10 mouse cellular contexts compared by ENCODE assay signal in the genomic region with DNA sequence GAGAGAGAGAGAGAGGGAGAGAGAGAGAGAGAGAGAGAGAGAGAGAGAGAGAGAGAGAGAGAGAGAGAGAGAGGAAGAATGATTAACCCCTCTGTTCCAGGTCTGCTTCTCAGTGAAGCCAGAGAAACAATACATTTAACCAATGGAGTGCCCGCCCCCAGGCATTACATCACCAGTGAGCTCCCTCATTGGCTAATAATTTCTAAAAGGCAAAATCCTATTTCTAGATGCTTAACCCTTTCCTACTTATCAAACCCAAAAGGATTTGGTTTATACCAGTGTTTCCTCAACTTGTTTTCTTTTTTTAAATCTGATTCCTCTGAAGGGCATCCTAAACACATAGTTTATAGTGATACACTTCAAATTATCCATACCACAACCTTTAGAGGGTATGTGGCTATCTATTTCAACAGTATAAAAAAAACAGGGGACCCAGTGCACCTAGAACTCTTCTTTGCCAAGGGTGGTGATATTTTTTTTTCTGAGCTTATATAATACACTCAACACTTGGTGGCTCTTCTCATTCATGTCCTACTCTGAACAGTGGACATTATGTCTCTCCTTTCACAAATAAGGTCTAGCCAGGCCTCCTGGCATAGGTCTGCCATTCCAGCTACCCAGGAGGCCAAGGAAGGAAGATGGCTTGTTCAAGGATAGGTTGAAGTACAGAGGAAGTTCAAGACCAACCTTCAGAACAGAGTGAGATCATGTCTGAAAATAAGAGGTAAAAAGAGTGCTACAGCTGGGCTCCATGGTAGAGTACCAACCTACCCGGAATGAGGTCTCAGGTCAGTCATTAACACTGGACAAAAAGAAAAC. TPM values are rescaled to one million over a fixed set of nuclear protein-coding genes. Genes with fewer than 3 reads are reported as not detected.
A peak's percentile ranks its signal among the peaks of the same experiment; 100 is the strongest.
DNase-seq lines count a peak whose midpoint lies in the region; ATAC-seq and TF ChIP-seq lines count a peak whose summit lies in the region.
"Had no signal": no experiment of that assay in that cellular context is flagged by ENCODE, and none has a peak within 500 bp of the region (broad histone marks: within the 10 kb centered on the region; RNA-seq: fewer than 3 reads in every experiment).

No protein-coding gene starts in this region.

- H3K36me3 ChIP-seq in kidney, adult 2 months (ENCODE audit: control insufficient read depth, insufficient read depth, low read length), result no peaks in the 10 kb centered on the region
- no peaks in the 10 kb centered on the region for H3K36me3 ChIP-seq in embryonic facial prominence, embryonic 11.5 days (replicated peaks; ENCODE audit: control insufficient read depth, insufficient read depth, low read depth, low read length)
- no peaks in the 10 kb centered on the region for H3K36me3 ChIP-seq in midbrain, embryonic 16.5 days (ENCODE audit: control insufficient read depth, insufficient read depth, low read length)
- H3K36me3 ChIP-seq: heart, embryonic 13.5 days had no signal

- no peak for ATAC-seq in embryonic facial prominence, embryonic 11.5 days (replicated peaks; ENCODE audit: insufficient number of reproducible peaks, low FRiP score, low TSS enrichment, low read depth)
- peak; percentile 93 for ATAC-seq in midbrain, embryonic 16.5 days
- ATAC-seq: CD4-positive, CD25-positive, alpha-beta regulatory T cell, adult 4 months had no signal

- TF ChIP-seq CTCF in kidney, adult 2 months (conservative IDR thresholded peaks at IDR 0.05; ENCODE audit: insufficient read depth, insufficient read length, low read depth, low read length), result no peak

- peak; percentile 17 for DNase-seq in kidney, adult 2 months
- no peak for DNase-seq in kidney, adult 11 months
- DNase-seq in embryonic facial prominence, embryonic 11.5 days (ENCODE audit: low spot score), result peak; percentile 63
- peak; percentile 52 to 69 for DNase-seq in kidney, postnatal 4 days
- no peak for DNase-seq in adrenal gland, postnatal 4 days (ENCODE audit: low spot score in 2 of 2)
- DNase-seq in heart, postnatal 10 days, result no peak
- no peak for DNase-seq in frontal cortex, postnatal 36 days (ENCODE audit: low spot score in 2 of 2)

- 37% methylated on average over 2 of the region's 2 CpGs for WGBS in kidney, adult 2 months
- WGBS in embryonic facial prominence, embryonic 11.5 days, result 40% methylated on average over 2 of the region's 2 CpGs
- WGBS in midbrain, embryonic 16.5 days, result 48% methylated on average over 2 of the region's 2 CpGs

- no peaks in the 10 kb centered on the region for H3K27me3 ChIP-seq in kidney, adult 2 months (replicated peaks; ENCODE audit: control insufficient read depth, insufficient read depth, low read length)
- H3K27me3 ChIP-seq in embryonic facial prominence, embryonic 11.5 days (ENCODE audit: control insufficient read depth, insufficient read depth, low read length), result no peaks in the 10 kb centered on the region
- no peaks in the 10 kb centered on the region for H3K27me3 ChIP-seq in midbrain, embryonic 16.5 days (ENCODE audit: control insufficient read depth, insufficient read depth, low read depth, low read length)

- no peak overlapping the region for H3K4me3 ChIP-seq in kidney, adult 2 months (ENCODE audit: insufficient read depth, low read depth, low read length)
- no peak overlapping the region for H3K4me3 ChIP-seq in embryonic facial prominence, embryonic 11.5 days (ENCODE audit: low read depth, low read length)
- peak overlapping the region; percentile 53 for H3K4me3 ChIP-seq in midbrain, embryonic 16.5 days (ENCODE audit: low read depth, low read length)
- H3K4me3 ChIP-seq: heart, embryonic 13.5 days had no signal

- H3K9ac ChIP-seq in embryonic facial prominence, embryonic 11.5 days (replicated peaks; ENCODE audit: low read length), result no peak overlapping the region
- peak overlapping the region; percentile 86 for H3K9ac ChIP-seq in midbrain, embryonic 16.5 days (ENCODE audit: low read depth, low read length)

- TF ChIP-seq POLR2A in kidney, adult 2 months (IDR thresholded peaks at IDR 0.05; ENCODE audit: low read depth, low read length), result no peak

- no peak overlapping the region for H3K27ac ChIP-seq in kidney, adult 2 months (ENCODE audit: insufficient read depth, low read depth, low read length)
- H3K27ac ChIP-seq in embryonic facial prominence, embryonic 11.5 days (replicated peaks; ENCODE audit: low read depth, low read length), result no peak overlapping the region
- peak overlapping the region; percentile 91 for H3K27ac ChIP-seq in midbrain, embryonic 16.5 days (ENCODE audit: low read length)
- H3K27ac ChIP-seq: heart, embryonic 13.5 days had no signal

- H3K4me2 ChIP-seq in embryonic facial prominence, embryonic 11.5 days (ENCODE audit: low read depth, low read length), result no peak overlapping the region
- peak overlapping the region; percentile 65 for H3K4me2 ChIP-seq in midbrain, embryonic 16.5 days (ENCODE audit: low read length)
- H3K4me2 ChIP-seq: heart, embryonic 13.5 days had no signal

- intact Hi-C loops in heart, postnatal 10 days (cut with DNase I), result loop anchor here (10.0 kb wide), 1 partner anchor 113 kb away; no protein-coding TSS in a partner anchor

- H3K4me1 ChIP-seq in kidney, adult 2 months (ENCODE audit: control insufficient read depth, insufficient read depth, low read length), result peaks cover 7% of the 10 kb centered on the region; the same call in 1 of the 2 replicates
- no peaks in the 10 kb centered on the region for H3K4me1 ChIP-seq in embryonic facial prominence, embryonic 11.5 days (ENCODE audit: control insufficient read depth, insufficient read depth, low read length)
- peaks cover 32% of the 10 kb centered on the region for H3K4me1 ChIP-seq in midbrain, embryonic 16.5 days (ENCODE audit: control insufficient read depth, insufficient read depth, low read length)

- no peaks in the 10 kb centered on the region for H3K9me3 ChIP-seq in embryonic facial prominence, embryonic 11.5 days (replicated peaks; ENCODE audit: control insufficient read depth, low read length)
- no peaks in the 10 kb centered on the region for H3K9me3 ChIP-seq in midbrain, embryonic 16.5 days (replicated peaks; ENCODE audit: control insufficient read depth, low read length, poor library complexity, severe bottlenecking)
- H3K9me3 ChIP-seq: heart, embryonic 13.5 days had no signal

RNA-seq across cellular contexts. Expression of a gene that starts 6.4 kb away (rescaled TPM):
- 3.3 and 4.5 TPM in 2 replicates for polyA plus RNA-seq in kidney, adult 2 months (2012; rRNA removed)
- 2.0 and 3.1 TPM in 2 replicates for polyA plus RNA-seq in embryonic facial prominence, embryonic 11.5 days (2014; fragmentation: Nextera tagmentation; extraction: Ambion mirVana)
- polyA plus RNA-seq in midbrain, embryonic 16.5 days (2015; fragmentation: Nextera tagmentation; extraction: Ambion mirVana), result 33.2 and 34.0 TPM in 2 replicates
- 1 to 10 TPM; 5.0 to 6.8 TPM for total RNA-seq in adrenal gland, postnatal 4 days (2021)
- total RNA-seq in heart, postnatal 10 days (2021), result under 1 TPM; 0.62 to 0.79 TPM

Comparison
In these comparisons a context has a peak if more than half of its experiments do, and no peak if none do; other contexts are left out.
1. DNase-seq: peak in kidney, adult 2 months (single experiment), embryonic facial prominence, embryonic 11.5 days (single experiment) and kidney, postnatal 4 days (2 of 2); none in kidney, adult 11 months (single experiment), adrenal gland, postnatal 4 days (0 of 2), heart, postnatal 10 days (0 of 2) and frontal cortex, postnatal 36 days (0 of 2).